Mouse (Mus musculus) bone marrow macrophage, adult 2 months (primary cell): ENCODE measurements around the gene Hist1h2ac. TPM values are rescaled to one million over a fixed set of nuclear protein-coding genes. Genes with fewer than 3 reads are reported as not detected.
A peak's percentile ranks its signal among the peaks of the same experiment; 100 is the strongest.
"Not testable (repeated sequence)": the region's sequence is repeated elsewhere in the genome, so short reads cannot be mapped to it uniquely, and the experiment has no call there.

ENCODE experiments used
- H3K27ac ChIP-seq: 2 replicates; pipeline ENCODE4 v1.5.1; 2012; ENCODE audit warnings: low read depth, low read length; ENCODE audit not compliant: insufficient read depth
- H3K4me1 ChIP-seq: 2 replicates; pipeline ENCODE4 v1.6.1; 2012; ENCODE audit warnings: low read length; ENCODE audit not compliant: control insufficient read depth, insufficient read depth
- H3K4me3 ChIP-seq: 2 replicates; pipeline ENCODE4 v1.5.1; 2012; ENCODE audit warnings: mild to moderate bottlenecking, low read length, moderate library complexity; ENCODE audit not compliant: insufficient read depth
- CTCF ChIP-seq: IDR thresholded peaks from 2 replicates; pipeline ENCODE4 v1.5.1; 2012; ENCODE audit warnings: low read depth, mild to moderate bottlenecking, low read length, moderate library complexity
- POLR2A ChIP-seq: IDR thresholded peaks from 2 replicates; pipeline ENCODE4 v1.6.1; 2012; ENCODE audit warnings: mild to moderate bottlenecking, low read depth, low read length, borderline replicate concordance
- polyA plus RNA-seq: library from polyadenylated mRNA; stranded (reverse); fragments of >200 nt; gene quantifications from 2 replicates; pipeline ENCODE4 v1.2.4, GENCODE M21; 2012; ENCODE audit not compliant: missing spikeins, insufficient read depth, insufficient read length

Hist1h2ac gene
- polyA plus RNA-seq, 1 experiment: 0.40 TPM

DNA sequence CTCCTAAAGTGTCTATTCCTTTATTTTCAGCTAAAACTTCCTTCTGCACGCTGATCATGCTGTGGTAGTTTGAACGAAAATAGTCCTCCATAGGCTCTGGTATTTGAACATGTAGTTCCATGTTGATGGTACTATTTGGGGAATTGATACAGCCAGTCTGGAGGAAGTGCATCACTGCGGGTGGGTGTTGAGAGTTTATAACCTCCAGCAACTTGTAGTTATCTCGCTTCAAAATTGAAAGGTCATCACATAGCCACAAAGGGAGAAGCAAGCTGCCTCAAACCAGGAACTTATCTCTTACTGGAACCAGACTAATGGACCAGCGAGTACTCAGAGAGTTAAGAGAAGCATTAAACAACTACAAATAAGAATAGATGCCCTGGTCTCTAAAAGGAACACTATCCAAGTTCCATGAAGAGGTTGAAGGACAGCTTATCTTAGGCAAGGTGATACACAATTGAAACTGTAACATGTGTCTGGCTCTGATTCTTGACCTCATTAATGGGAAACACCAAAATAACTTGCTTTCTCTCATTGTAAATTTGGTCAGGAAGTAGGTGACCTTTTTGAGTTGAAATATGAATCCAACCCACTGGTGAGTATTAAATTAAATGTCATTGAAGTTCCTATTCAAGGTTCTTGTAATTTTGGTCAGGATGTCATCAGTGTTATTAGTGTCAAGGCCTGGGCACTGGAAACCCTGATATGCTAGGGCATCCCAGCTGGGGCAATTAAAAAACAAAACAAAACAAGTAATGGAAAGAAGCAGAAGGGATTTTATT is 32.7 kb upstream of the Hist1h2ac start:
- TF ChIP-seq POLR2A: no peak
- no peak for TF ChIP-seq CTCF
- Histone ChIP-seq H3K4me1 (peaks cover 33% of the 10 kb centered on the region), H3K4me3 (no peak overlapping the region), H3K27ac (peak overlapping the region; percentile 6)

- TF ChIP-seq CTCF: no peak
- no peak for TF ChIP-seq POLR2A
- peak within 1 kb of the TSS; percentile 84 for H3K4me3 ChIP-seq
- peak within 1 kb of the TSS; percentile 87 for H3K27ac ChIP-seq
- peaks cover 47% of the 10 kb centered on the region for H3K4me1 ChIP-seq
These were observed 26.8 kb upstream of the Hist1h2ac start, which contains the start of gene Hfe for GRCm38 (mm10) chr13:23710374-23711089. TSS of gene Hfe (minus strand) at chr13:23710854.

- TF ChIP-seq CTCF: no peak; the same call in 1 of the 2 replicates
- no peak for TF ChIP-seq POLR2A
- Histone ChIP-seq H3K27ac (peak overlapping the region; percentile 87), H3K4me3 (peak overlapping the region; percentile 84), H3K4me1 (peaks cover 54% of the 10 kb centered on the region)
These were observed 26.1 kb upstream of the Hist1h2ac start for GRCm38 (mm10) chr13:23709714-23710373.

GRCm38 (mm10) chr13:23708654-23709053 is 24.9 kb upstream of the Hist1h2ac start:
- Histone ChIP-seq H3K27ac (no peak overlapping the region), H3K4me3 (no peak overlapping the region), H3K4me1 (peaks cover 56% of the 10 kb centered on the region)
- TF ChIP-seq CTCF: no peak
- TF ChIP-seq POLR2A: no peak

DNA sequence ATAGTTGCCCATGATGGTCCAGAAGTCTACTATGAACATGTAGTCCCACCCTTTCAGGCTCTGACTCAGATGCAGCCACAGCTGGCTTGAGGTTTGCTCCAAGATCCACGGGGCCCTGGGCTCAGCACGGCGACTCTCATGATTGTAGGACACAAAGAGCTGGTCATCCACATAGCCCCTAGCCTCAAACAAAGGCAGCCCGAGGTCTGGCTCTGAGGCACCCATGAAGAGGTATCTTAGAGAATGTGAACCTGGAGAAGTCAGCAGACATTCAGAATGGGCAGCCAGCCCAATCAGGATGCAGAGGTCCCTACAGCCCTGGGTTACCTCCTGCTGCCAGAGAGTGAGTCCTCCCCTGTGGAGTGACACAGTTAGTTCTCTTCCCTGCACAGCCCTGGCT is 24.3 kb upstream of the Hist1h2ac start:
- TF ChIP-seq CTCF (no peak), POLR2A (no peak)
- Histone ChIP-seq H3K4me3 (no peak overlapping the region), H3K27ac (no peak overlapping the region), H3K4me1 (peaks cover 57% of the 10 kb centered on the region)

- Histone ChIP-seq H3K4me1 (peaks cover 60% of the 10 kb centered on the region), H3K4me3 (no peak overlapping the region), H3K27ac (peak overlapping the region; percentile 77)
- no peak for TF ChIP-seq POLR2A
- no peak for TF ChIP-seq CTCF
These were observed 23.0 kb upstream of the Hist1h2ac start for GRCm38 (mm10) chr13:23706771-23707170.

DNA sequence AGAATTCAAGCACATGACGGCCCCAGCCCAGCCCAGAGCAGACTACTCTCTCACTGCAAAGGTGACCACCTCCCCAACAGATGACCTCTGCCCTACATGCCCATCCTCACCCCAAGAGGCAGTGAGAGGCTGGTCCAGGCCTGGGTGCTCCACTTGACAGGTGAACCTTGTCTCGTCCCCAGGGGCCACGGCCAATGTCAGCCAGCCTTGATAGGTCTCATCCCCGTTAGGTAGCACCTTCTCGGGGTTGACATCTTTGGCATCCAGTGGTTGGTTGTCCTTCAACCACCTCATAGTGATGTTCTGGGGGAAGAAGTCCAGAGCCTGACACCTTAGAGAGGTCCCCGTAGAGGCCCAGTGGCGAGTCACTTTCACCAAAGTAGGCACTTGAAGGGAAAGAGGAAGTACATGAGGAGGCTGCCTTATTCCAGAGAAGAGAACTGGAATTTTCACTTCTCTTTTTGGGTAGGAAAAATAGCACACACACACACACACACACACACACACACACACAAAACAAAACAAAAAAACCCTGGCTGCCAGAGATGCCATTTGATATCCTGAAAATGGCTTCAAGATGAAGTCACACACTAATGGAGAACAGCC is 22.1 kb upstream of the Hist1h2ac start:
- TF ChIP-seq CTCF (no peak), POLR2A (no peak)
- peaks cover 54% of the 10 kb centered on the region for H3K4me1 ChIP-seq
- no peak overlapping the region for H3K4me3 ChIP-seq

DNA sequence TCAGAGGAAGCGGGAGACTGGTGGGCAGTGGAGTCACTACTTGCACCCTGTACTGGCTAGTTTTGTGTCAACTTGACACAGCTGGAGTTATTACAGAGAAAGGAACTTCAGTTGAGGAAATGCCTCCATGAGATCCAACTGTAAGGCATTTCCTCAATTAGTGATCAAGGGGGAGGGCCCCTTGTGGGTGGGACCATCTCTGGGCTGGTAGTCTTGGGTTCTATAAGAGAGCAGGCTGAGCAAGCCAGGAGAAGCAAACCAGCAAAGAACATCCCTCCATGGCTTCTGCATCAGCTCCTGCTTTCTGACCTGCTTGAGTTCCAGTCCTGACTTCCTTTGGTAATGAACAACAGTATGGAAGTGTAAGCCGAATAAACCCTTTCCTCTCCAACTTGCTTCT is 19.1 kb upstream of the Hist1h2ac start:
- H3K27ac ChIP-seq: peak overlapping the region; percentile 73
- H3K4me3 ChIP-seq: not testable (repeated sequence)
- H3K4me1 ChIP-seq: peaks cover 42% of the 10 kb centered on the region

More for the DNA sequence above, 22.1 kb upstream of the Hist1h2ac start:
- peak overlapping the region; percentile 77 for H3K27ac ChIP-seq

DNA sequence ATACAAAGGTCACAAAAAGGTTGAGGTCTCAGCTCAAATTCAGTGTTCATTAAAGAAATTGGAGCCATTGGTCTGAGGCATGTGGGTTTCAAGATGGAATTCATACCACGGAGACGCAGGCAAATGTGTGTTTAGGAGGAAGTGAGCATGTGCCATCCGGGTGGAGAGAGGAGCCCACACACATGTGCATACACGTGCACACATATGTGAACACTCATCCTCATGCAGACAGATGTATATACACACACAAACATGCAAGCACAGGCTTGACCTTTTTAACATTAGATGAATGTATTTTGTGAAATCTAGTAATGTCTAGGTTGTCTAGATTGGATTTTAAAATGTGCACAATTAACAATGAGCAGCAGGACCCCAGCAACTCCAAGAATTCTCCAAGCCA is 18.5 kb upstream of the Hist1h2ac start:
- TF ChIP-seq CTCF (no peak), POLR2A (no peak)
- Histone ChIP-seq H3K27ac (peak overlapping the region; percentile 73), H3K4me1 (peaks cover 42% of the 10 kb centered on the region), H3K4me3 (no peak overlapping the region)
